Mouse (Mus musculus): ENCODE measurements at regions not wholly inside any gene's neighbourhood (a gene's known extent, or its start where the extent isn't known, plus 50 kb on each side); places are given as distances from the start of the nearest gene placed in this dataset.

GRCm38 (mm10) chr15:62221024-62221819 lies 1298.4 kb upstream of the A1bg start:
- in situ Hi-C loops (cut with MboI) = no loop called here

DNA sequence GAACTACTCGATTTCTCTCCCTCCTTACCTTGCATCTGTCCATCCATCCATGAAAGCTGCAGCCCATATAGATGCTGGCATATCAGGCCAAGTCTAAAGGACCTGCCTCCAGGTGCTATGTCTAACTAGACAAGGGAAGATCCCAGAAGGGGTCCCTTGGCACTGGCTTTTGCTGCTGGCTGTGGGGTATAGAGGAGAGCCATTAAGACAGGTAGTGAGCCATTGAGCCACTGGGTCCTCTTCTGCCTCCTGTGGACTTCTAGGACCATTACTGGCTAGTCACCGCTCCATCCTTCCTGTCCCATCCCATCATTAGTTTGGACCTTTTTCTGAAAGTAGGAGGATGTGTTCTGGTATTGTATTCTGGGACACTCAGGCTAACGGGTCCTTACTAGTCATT lies 1297.8 kb upstream of the A1bg start:
- in situ Hi-C loops (cut with MboI) = no loop called here

- in situ Hi-C loops (cut with MboI) = no loop called here
Measured at GRCm38 (mm10) chr15:62219934-62220540, 1297.2 kb upstream of the A1bg start.

- in situ Hi-C loops (cut with MboI) = no loop called here
Measured at GRCm38 (mm10) chr15:62218346-62219080, 1295.7 kb upstream of the A1bg start.

DNA sequence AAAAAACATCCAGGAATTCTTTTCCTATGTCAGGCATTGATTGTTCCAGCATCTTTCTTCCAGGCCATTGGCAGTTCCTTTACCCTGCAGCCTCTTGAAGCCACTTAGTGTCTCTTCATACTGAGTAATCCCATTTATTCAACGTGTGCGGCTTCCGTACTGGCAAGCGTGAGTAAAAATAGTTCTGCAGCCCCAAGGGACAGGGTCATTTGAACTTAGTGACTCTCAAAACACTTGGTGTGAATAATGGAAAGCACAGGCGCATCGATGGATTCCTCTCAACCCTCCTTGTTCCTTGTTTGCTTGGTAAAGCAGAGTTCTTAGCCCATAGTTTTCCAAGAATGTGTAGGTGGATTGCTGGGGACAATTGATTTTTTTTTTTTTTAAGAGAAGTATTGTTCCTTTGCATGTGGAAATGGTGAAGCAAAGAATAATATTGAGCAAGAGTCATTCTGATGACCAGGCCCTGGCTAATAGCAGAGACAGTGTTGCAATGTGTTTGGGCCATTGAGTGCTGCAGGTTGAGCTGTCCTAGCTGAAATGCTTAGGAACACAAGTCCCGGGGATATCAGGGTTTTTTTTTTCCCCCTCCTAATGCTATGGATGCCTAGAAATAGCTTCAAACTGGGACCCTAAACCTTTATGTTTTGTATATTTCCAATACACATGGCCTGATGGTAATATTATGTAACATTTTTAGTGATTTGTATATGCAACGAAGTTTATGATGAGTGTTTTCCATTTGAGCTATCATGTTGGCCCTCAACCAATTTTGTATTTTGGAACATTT lies 1294.1 kb upstream of the A1bg start:
- in situ Hi-C loops (cut with MboI) = no loop called here

DNA sequence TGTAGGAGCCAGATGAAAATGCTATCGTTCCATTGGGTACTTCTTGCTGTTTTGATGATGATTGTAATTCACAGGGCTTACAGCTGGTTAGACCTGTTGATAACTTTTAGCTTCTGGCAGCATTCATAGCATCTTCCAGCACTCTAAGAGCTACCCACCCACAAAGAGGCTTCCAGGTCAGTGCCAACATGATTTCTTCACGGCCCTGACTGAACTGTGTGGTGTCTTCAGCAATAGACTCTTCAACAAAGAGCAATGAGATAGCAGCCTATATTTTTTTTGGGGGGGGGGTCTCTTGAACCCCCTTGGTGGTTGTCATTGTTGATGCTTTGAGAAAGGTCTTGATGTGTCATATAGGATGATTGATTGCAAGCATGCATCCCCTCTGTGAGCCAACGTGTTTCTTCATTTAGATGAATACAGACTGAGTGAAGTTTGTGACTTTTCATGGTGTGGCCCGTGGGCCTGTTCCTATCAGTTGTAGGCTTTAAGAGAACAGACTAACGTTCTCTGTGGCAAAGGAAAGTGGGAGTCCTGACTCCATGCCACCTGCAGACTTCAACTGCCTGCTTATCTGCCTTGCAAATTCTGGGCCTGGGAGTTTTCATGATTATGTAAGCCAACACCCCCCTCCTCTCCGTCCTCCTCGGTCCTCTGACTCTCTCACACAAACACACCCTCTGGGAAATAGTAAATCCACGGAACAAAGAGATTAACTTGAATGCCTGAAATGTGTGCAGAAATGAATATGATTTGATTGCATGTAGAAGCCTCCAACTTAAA lies 1293.0 kb upstream of the A1bg start:
- in situ Hi-C loops (cut with MboI) = no loop called here

DNA sequence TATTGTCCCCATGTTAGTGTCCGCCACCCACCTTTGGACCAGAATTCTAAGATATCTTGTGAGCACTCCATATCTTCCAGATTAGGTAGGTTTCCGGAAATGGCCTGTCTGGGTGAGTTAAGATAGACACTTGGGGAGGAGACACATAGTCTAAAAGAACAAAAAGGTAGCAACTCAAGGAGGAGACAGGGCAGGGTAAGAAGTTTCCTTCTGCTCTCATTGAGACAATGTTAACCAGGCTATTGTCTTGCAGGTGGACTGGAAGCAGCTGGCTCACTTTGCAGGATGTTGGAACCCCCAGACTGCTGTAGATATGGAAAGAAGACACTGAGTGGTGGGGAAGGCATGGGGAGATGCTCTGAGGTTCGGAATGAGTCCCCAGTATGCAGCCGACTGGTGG lies 1291.5 kb upstream of the A1bg start:
- in situ Hi-C loops (cut with MboI) = no loop called here

GRCm38 (mm10) chr15:62212283-62212910 lies 1289.6 kb upstream of the A1bg start:
- in situ Hi-C loops (cut with MboI) = no loop called here

DNA sequence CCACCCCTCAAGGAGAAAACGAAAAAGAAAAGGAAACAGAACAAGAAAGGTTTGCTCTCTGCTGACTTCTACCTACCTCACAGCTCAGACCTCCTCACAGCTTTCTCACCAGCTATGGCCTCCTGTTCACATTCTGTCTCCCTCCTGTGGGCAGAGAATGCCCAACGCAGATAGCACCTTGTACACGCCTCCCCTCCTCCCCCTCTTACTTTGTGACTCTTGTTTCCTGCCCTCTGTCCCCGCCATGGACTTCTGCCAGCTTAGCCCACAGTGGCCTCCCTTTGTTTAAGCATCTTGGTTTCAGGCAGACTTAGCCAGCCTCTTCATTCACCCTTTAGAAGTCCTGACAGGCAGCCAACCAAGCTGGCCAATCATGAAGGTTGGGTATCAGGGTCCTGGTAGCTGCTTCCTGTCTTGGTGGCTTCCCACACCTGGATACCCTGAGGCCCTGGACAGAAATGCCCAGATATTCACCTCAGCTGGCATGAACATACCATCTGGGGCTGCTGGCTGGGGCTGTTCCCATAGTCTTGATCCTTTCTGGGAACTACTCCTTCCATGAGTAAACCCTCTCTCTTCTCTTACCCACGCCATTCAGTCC lies 1287.2 kb upstream of the A1bg start:
- in situ Hi-C loops (cut with MboI) = no loop called here

DNA sequence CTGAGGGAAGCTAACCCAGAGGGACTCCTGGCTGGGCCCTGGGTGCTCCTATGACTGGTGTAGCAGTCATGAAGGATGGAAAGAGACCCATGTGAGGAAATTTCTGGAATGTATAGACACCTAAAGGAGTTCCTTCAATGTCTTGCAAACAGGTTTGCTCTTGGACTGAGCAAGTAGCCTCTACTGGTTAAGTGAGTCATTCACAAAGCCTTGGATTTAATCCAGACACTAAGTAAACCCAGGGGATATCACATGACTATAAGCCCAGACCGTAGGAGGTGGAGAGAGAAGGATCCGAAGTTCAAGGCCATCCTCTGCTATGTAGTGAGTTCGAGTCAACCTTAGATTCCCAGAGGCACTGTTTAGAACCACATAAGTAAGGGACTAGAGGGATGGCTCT lies 1286.5 kb upstream of the A1bg start:
- in situ Hi-C loops (cut with MboI) = no loop called here

DNA sequence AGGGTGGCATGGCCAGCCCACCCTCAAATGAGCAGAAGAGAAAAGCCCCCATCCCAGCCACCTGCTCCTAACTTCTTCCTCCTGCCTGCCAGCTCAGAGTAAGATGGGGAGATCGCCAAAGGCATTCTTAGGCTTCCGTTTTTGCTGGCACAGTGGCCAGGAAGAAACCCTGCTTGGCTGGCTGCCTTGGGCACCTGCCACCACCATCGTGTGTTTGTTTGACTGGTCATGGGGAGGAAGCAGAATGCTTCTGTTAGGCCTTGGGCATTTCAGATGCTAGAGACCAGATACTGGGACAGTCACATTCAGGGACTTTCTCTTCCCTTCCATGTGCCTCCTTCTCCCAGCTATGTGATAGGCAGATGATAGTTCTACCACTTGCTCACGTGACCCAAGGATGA lies 1283.7 kb upstream of the A1bg start:
- in situ Hi-C loops (cut with MboI) = no loop called here

DNA sequence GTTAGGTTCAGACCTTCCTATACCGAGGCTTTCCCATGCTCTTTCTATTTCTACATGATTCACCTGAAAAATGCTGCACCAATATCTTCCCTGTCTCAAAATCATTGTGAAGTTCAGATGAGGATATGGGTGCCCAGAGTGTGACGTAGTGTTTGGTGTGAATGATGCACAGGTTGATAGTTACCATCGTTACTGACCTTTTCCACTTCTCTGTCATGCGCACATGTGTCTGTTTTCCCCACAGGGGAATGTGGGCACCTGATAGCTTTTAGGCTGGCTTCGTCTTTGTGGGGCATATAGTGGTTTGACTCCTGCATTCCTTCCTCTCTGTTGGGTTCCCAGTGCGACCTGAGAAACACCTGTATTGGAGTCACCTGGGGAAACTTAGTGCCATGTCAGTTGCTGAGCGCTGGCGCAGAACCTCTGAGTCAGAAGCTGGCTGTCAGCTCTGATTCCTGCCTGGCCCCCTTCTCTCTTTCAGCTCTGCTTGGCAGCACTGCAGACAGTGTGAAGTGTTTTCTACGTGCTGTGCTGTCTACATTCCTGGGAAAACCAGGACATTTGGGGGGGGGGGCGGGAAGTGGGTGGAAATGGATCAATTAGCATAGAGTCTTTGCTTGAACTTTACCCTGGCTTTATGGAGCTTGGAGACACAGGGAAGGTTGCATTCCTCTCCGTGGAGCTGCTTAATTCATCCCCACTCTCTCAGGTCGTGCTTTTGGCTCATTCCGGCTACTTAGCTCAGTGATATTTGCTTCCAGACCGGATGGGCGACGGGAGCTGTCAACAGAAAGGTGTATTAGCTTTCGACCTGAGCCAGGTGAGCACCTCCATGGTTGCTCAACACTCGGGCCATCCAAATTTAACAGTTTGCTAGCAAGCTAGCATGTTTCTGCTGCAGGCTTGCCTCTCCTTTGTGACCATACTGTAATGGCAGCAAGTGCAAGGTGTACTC lies 1281.4 kb upstream of the A1bg start:
- in situ Hi-C loops (cut with MboI) = no loop called here

GRCm38 (mm10) chr15:62202781-62203375 lies 1280.1 kb upstream of the A1bg start:
- in situ Hi-C loops (cut with MboI) = no loop called here

GRCm38 (mm10) chr15:62198721-62199120 lies 1275.9 kb upstream of the A1bg start:
- in situ Hi-C loops (cut with MboI) = no loop called here

DNA sequence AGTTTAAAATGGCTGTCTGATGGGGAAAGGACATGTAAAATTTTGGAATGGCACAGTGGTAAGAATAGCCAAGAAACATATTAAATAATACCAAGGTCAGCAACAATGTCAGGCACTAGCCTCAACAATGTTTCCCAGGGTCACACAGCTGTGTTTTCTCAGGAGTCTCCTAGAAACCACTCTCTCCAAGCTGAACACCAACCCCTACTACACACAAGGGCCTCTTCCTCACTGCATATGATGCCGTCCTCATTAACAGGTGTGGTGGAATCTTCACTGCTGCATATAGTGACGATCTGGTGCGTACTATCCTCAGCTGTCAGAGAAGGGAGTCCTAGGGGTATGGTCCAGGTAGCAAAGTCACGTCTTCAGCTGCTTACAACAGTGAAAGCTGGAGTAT lies 1275.4 kb upstream of the A1bg start:
- in situ Hi-C loops (cut with MboI) = no loop called here

DNA sequence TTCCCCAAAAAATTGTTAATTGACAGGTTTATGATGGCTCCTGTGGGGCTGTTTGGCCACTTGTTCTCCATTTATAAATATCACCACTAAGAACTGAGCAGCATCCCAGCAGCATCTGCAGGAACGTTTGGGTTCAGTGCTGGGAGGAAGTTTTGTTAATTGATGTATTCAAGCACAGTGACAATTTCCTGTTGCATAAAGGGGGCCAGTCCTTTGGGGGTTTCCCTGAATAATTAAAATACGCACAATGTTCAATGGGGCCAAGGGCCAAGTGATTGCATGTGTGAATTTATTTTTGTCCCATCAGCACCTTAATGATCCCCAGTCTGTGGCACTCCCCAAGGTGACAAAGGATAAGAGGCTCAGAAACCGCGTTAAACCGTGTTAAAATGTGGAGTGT lies 1272.6 kb upstream of the A1bg start:
- in situ Hi-C loops (cut with MboI) = no loop called here

- in situ Hi-C loops (cut with MboI) = no loop called here
Measured at GRCm38 (mm10) chr15:62192706-62193105, 1269.9 kb upstream of the A1bg start.

- in situ Hi-C loops (cut with MboI) = no loop called here
Measured at GRCm38 (mm10) chr15:62191641-62192040, 1268.8 kb upstream of the A1bg start.

Data from mature B cell (primary cell).